Mouse (Mus musculus) liver, embryonic 12.5 days (tissue): Measurements from ENCODE around the gene Mgat5. TPM values are rescaled to one million over a fixed set of nuclear protein-coding genes. Genes with fewer than 3 reads are reported as not detected.

Experiments used
- ATAC-seq: fragments of 200-750 bp; cut with Nextera tagmentation; 2 replicates; pipeline ENCODE4 v1.8.0; 2017; ENCODE audit warnings: moderate number of reproducible peaks, mild to moderate bottlenecking, moderate library complexity
- H3K27ac ChIP-seq: fragments of 300-500 bp; sonication (generic); 2 replicates; pipeline ENCODE4 v1.5.1; 2016; ENCODE audit warnings: mild to moderate bottlenecking
- H3K27me3 ChIP-seq: fragments of 300-500 bp; sonication (generic); replicated peaks from 2 replicates; pipeline ENCODE4 v1.6.1; 2016; ENCODE audit warnings: mild to moderate bottlenecking, moderate library complexity
- H3K36me3 ChIP-seq: fragments of 300-500 bp; sonication (generic); 2 replicates; pipeline ENCODE4 v1.6.1; 2016; ENCODE audit warnings: mild to moderate bottlenecking, moderate library complexity
- H3K4me1 ChIP-seq: fragments of 300-500 bp; sonication (generic); 2 replicates; pipeline ENCODE4 v1.6.1; 2016
- H3K4me2 ChIP-seq: fragments of 300-500 bp; sonication (generic); 2 replicates; pipeline ENCODE4 v1.6.1; 2016; ENCODE audit warnings: mild to moderate bottlenecking, moderate library complexity
- H3K4me3 ChIP-seq: fragments of 300-500 bp; sonication (generic); 2 replicates; pipeline ENCODE4 v1.5.1; 2016; ENCODE audit warnings: mild to moderate bottlenecking, moderate library complexity
- H3K9ac ChIP-seq: fragments of 300-500 bp; sonication (generic); 2 replicates; pipeline ENCODE4 v1.6.1; 2016; ENCODE audit warnings: mild to moderate bottlenecking, moderate library complexity
- H3K9me3 ChIP-seq: fragments of 300-500 bp; sonication (generic); replicated peaks from 2 replicates; pipeline ENCODE4 v1.6.1; 2016; ENCODE audit warnings: mild to moderate bottlenecking, moderate library complexity
- WGBS: fragments of 180-500 bp; shearing (Covaris S2); methylation state at CpG from one replicate; pipeline ENCODE4 v1.1.7; 2016; ENCODE audit not compliant: insufficient replicate concordance; 5-methylcytosine and 5-hydroxymethylcytosine counted together
- polyA plus RNA-seq: library from polyadenylated mRNA; unstranded; fragments of >200 nt; fragmentation: Nextera tagmentation; extraction: Ambion mirVana; gene quantifications from 2 replicates; pipeline ENCODE4 v1.2.1, GENCODE M21; 2016

Mgat5 gene
- polyA plus RNA-seq, 1 experiment from 2014 or later, result 1.3 TPM

GRCm38 (mm10) chr1:127536448-127536847, 331.6 kb downstream of the Mgat5 start:
- WGBS, result 62% methylated on average over 5 of the region's 5 CpGs
- Histone ChIP-seq H3K36me3 (no peaks in the 10 kb centered on the region), H3K27ac (no peak overlapping the region), H3K9ac (no peak overlapping the region), H3K4me1 (no peaks in the 10 kb centered on the region), H3K4me3 (no peak overlapping the region), H3K4me2 (no peak overlapping the region), H3K9me3 (no peaks in the 10 kb centered on the region), H3K27me3 (no peaks in the 10 kb centered on the region)
- ATAC-seq, result no peak

GRCm38 (mm10) chr1:127537204-127538038, 332.6 kb downstream of the Mgat5 start:
- H3K4me2 ChIP-seq, result no peak overlapping the region
- no peak for ATAC-seq

More at GRCm38 (mm10) chr1:127537204-127538038, 332.6 kb downstream of the Mgat5 start:
- H3K36me3 ChIP-seq, result no peaks in the 10 kb centered on the region
- whole genome bisulfite sequencing, result 61% methylated on average over 17 of the region's 17 CpGs
- H3K9ac ChIP-seq, result no peak overlapping the region
- no peak overlapping the region for H3K27ac ChIP-seq
- no peaks in the 10 kb centered on the region for H3K4me1 ChIP-seq
- H3K27me3 ChIP-seq, result no peaks in the 10 kb centered on the region
- no peaks in the 10 kb centered on the region for H3K9me3 ChIP-seq
- H3K4me3 ChIP-seq, result no peak overlapping the region
